Mouse (Mus musculus): ENCODE results near the gene Nat14.

Gene Nat14

DNA sequence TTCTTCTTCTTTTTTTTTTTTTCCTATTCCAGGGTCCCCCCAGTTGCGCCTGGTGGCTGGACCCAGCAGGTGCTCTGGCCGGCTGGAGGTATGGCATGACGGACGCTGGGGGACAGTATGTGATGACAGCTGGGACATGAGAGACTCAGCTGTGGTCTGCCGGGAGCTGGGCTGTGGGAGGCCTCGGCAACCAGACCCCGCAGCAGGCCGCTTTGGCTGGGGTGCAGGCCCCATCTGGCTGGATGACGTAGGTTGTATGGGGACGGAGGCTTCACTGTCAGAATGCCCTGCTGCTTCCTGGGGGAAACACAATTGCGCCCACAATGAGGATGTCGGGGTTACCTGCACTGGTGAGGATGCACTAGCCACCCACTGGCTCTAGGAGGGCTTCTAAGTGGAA lies 11.3 kb downstream of the Nat14 start:
- no peaks in the 10 kb centered on the region for H3K9me3 ChIP-seq (ENCODE audit: low read length)
- TF ChIP-seq CTCF (conservative IDR thresholded peaks at IDR 0.05; ENCODE audit: low read length): no peak
- TF ChIP-seq POU5F1 (IDR thresholded peaks at IDR 0.05; ENCODE audit: borderline replicate concordance, low read length): no peak
- TF ChIP-seq NANOG (IDR thresholded peaks at IDR 0.05; ENCODE audit: borderline replicate concordance, low read length): no peak
- no peak overlapping the region for H3K4me3 ChIP-seq (replicated peaks; ENCODE audit: low read length)
- no peaks in the 10 kb centered on the region for H3K36me3 ChIP-seq (ENCODE audit: insufficient read depth, low read length)
- peaks cover 6% of the 10 kb centered on the region for H3K27me3 ChIP-seq (ENCODE audit: insufficient read depth, low read length)
- H3K4me1 ChIP-seq (replicated peaks; ENCODE audit: low read depth, low read length): peaks cover 11% of the 10 kb centered on the region; the same call in 1 of the 2 replicates

DNA sequence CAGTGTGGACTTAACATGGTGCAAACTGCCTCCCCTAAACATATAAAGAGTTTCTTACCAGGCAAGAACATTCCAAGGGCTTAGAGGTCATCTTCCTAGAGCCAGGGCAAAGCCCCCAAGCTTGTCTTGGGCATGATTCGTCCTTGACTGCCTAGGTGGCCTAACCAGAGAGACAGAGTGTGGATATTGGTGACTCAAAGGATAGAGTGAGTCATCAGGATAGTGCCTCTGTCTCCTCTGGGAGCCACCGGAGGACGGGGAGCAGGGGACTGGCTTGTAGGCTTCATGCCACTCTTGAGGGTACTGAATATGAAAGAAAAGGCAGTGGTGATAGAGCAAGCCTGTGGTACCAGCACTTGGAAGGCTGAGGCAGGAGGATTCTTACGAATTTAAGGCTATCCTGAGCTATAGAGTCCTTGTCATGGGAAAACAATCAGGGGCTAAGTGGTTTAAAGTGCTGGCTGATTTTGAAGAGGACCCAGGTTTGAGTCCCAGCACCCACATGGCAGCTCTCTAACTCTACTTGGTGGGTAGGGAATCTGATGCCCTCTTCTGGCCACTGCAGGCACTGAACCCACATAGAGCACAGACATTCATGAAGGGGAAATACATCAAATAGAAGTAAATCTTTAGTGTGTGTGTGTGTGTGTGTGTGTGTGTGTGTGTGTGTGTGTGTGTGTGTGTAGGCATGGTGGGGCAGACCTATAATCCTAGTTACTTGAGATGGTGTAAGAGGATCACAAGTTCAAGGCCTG lies 12.5 kb downstream of the Nat14 start:
- Histone ChIP-seq H3K27me3 (ENCODE audit: insufficient read depth, low read length) (no peaks in the 10 kb centered on the region), H3K4me3 (replicated peaks; ENCODE audit: low read length) (no peak overlapping the region), H3K9me3 (ENCODE audit: low read length) (no peaks in the 10 kb centered on the region), H3K4me1 (replicated peaks; ENCODE audit: low read depth, low read length) (peaks cover 14% of the 10 kb centered on the region; the same call in 1 of the 2 replicates), H3K36me3 (ENCODE audit: insufficient read depth, low read length) (no peaks in the 10 kb centered on the region)
- TF ChIP-seq POU5F1 (IDR thresholded peaks at IDR 0.05; ENCODE audit: borderline replicate concordance, low read length) (no peak), CTCF (conservative IDR thresholded peaks at IDR 0.05; ENCODE audit: low read length) (peak; percentile 58), NANOG (IDR thresholded peaks at IDR 0.05; ENCODE audit: borderline replicate concordance, low read length) (no peak)

DNA sequence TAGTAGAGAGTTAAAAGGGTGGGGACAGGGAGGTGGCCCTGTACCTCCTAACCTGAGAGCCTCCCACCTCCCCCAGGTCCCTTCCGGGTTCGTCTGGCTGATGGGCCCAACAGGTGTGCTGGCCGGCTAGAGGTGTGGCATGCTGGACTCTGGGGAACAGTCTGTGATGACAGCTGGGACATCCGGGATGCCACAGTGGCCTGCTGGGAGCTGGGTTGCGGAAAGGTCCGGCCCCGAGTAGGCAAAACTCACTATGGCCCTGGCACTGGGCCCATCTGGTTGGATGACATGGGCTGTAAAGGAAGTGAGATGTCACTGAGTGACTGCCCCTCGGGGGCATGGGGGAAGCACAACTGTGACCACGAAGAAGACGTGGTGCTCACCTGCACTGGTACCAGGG lies 15.0 kb downstream of the Nat14 start:
- TF ChIP-seq CTCF (conservative IDR thresholded peaks at IDR 0.05; ENCODE audit: low read length) (no peak), NANOG (IDR thresholded peaks at IDR 0.05; ENCODE audit: borderline replicate concordance, low read length) (no peak), POU5F1 (IDR thresholded peaks at IDR 0.05; ENCODE audit: borderline replicate concordance, low read length) (no peak)
- Histone ChIP-seq H3K9me3 (ENCODE audit: low read length) (no peaks in the 10 kb centered on the region), H3K27me3 (ENCODE audit: insufficient read depth, low read length) (0 out of 2 replicates have a peak, but pooled peaks cover 2% of the 10 kb centered on the region), H3K4me3 (replicated peaks; ENCODE audit: low read length) (no peak overlapping the region), H3K4me1 (replicated peaks; ENCODE audit: low read depth, low read length) (peaks cover 14% of the 10 kb centered on the region; the same call in 1 of the 2 replicates), H3K36me3 (ENCODE audit: insufficient read depth, low read length) (no peaks in the 10 kb centered on the region)

DNA sequence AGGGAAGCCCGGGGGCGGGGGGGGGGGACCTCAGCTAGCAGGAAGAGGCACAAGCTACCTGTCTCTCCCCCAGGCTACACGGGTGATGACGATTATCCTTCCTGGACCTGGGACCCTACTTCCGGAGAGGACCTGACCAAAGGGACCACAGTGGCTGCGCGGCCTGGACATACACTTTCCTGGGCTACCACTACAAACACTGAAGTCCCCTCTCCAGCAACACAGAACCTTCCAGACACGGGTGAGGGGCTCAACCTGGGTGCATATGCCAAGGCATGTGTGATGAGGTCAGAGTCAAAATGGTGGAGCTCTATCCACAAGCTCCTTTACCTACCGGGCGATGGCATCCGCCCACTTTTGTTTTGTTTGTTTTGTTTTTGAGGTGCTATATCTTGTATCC lies 15.6 kb downstream of the Nat14 start:
- Histone ChIP-seq H3K9me3 (ENCODE audit: low read length) (no peaks in the 10 kb centered on the region), H3K4me3 (replicated peaks; ENCODE audit: low read length) (no peak overlapping the region), H3K4me1 (replicated peaks; ENCODE audit: low read depth, low read length) (peaks cover 14% of the 10 kb centered on the region; the same call in 1 of the 2 replicates), H3K36me3 (ENCODE audit: insufficient read depth, low read length) (no peaks in the 10 kb centered on the region), H3K27me3 (ENCODE audit: insufficient read depth, low read length) (0 out of 2 replicates have a peak, but pooled peaks cover 3% of the 10 kb centered on the region)
- TF ChIP-seq POU5F1 (IDR thresholded peaks at IDR 0.05; ENCODE audit: borderline replicate concordance, low read length) (no peak), CTCF (conservative IDR thresholded peaks at IDR 0.05; ENCODE audit: low read length) (no peak), NANOG (IDR thresholded peaks at IDR 0.05; ENCODE audit: borderline replicate concordance, low read length) (no peak)

DNA sequence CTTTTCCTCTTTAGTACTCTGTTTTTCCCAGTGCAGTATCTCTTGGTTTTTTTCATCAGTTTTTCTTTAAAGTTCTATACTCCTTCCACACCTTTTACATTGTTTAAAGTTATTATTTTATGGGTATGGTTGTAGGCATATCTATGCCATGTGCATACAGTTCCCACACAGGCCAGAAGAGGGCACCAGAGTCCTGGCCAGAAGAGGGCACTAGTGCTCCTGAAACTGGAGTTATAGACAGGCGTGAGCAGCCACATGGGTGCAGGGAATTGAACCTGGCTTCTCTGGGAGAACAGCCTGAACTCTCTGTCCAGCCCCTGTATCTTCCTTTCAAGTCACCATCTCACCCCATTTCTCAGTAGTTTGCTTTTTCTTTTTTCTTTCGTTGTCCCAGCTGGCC lies 16.6 kb downstream of the Nat14 start:
- Histone ChIP-seq H3K4me1 (replicated peaks; ENCODE audit: low read depth, low read length) (peaks cover 16% of the 10 kb centered on the region), H3K36me3 (ENCODE audit: insufficient read depth, low read length) (no peaks in the 10 kb centered on the region), H3K4me3 (replicated peaks; ENCODE audit: low read length) (no peak overlapping the region), H3K9me3 (ENCODE audit: low read length) (no peaks in the 10 kb centered on the region), H3K27me3 (ENCODE audit: insufficient read depth, low read length) (0 out of 2 replicates have a peak, but pooled peaks cover 3% of the 10 kb centered on the region)
- TF ChIP-seq POU5F1 (IDR thresholded peaks at IDR 0.05; ENCODE audit: borderline replicate concordance, low read length) (no peak), NANOG (IDR thresholded peaks at IDR 0.05; ENCODE audit: borderline replicate concordance, low read length) (no peak), CTCF (conservative IDR thresholded peaks at IDR 0.05; ENCODE audit: low read length) (peak; percentile 99)

DNA sequence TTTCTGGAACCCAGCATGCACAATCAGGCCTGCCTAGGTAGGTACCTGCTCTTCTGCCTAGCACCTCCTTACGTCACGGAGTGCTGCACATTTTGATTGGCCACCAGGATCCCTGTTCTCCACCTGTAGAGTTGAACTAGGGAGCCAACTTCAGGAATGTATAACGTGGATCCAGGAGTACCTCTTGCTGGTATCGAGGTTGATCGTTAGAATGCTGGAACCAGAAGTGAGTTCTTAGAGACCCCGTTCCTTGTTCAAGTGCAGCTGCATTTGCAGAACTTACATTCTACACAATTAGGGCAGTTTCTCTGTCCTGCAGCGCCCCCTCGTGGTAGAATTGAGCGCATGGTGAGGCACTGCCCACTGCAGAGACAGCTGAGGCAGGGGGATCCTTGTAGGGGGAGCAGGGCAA lies 18.2 kb downstream of the Nat14 start:
- peak; percentile 87 for TF ChIP-seq CTCF (conservative IDR thresholded peaks at IDR 0.05; ENCODE audit: low read length)
- TF ChIP-seq POU5F1 (IDR thresholded peaks at IDR 0.05; ENCODE audit: borderline replicate concordance, low read length): no peak
- TF ChIP-seq NANOG (IDR thresholded peaks at IDR 0.05; ENCODE audit: borderline replicate concordance, low read length): no peak
- Histone ChIP-seq H3K4me3 (replicated peaks; ENCODE audit: low read length) (no peak overlapping the region), H3K9me3 (ENCODE audit: low read length) (no peaks in the 10 kb centered on the region), H3K36me3 (ENCODE audit: insufficient read depth, low read length) (no peaks in the 10 kb centered on the region), H3K4me1 (replicated peaks; ENCODE audit: low read depth, low read length) (peaks cover 19% of the 10 kb centered on the region), H3K27me3 (ENCODE audit: insufficient read depth, low read length) (0 out of 2 replicates have a peak, but pooled peaks cover 9% of the 10 kb centered on the region)

DNA sequence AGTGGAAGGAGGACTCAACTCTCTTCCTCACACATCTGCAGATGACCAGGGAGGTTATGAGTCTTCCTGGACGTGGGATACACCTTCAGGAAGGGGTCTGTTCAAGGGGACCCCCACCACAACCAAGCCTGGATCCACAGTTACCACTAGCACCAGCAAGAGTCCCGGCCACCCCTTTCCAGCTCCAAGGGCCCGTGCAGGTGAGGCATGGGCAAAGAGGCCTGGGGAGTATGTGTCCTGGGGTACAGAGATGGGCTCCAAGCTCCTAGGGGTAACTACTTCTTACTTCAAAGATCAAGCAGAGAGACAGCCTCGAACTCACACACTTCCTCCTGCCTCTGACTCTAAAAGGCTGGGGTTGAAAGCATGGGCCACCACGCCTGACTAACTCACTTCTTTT lies 20.8 kb downstream of the Nat14 start:
- H3K4me1 ChIP-seq (replicated peaks; ENCODE audit: low read depth, low read length): peaks cover 15% of the 10 kb centered on the region
- H3K36me3 ChIP-seq (ENCODE audit: insufficient read depth, low read length): no peaks in the 10 kb centered on the region
- H3K4me3 ChIP-seq (replicated peaks; ENCODE audit: low read length): no peak overlapping the region
- peaks cover 9% of the 10 kb centered on the region; the same call in 1 of the 2 replicates for H3K27me3 ChIP-seq (ENCODE audit: insufficient read depth, low read length)
- H3K9me3 ChIP-seq (ENCODE audit: low read length): no peaks in the 10 kb centered on the region
- TF ChIP-seq CTCF (conservative IDR thresholded peaks at IDR 0.05; ENCODE audit: low read length) (no peak), POU5F1 (IDR thresholded peaks at IDR 0.05; ENCODE audit: borderline replicate concordance, low read length) (no peak), NANOG (IDR thresholded peaks at IDR 0.05; ENCODE audit: borderline replicate concordance, low read length) (no peak)

DNA sequence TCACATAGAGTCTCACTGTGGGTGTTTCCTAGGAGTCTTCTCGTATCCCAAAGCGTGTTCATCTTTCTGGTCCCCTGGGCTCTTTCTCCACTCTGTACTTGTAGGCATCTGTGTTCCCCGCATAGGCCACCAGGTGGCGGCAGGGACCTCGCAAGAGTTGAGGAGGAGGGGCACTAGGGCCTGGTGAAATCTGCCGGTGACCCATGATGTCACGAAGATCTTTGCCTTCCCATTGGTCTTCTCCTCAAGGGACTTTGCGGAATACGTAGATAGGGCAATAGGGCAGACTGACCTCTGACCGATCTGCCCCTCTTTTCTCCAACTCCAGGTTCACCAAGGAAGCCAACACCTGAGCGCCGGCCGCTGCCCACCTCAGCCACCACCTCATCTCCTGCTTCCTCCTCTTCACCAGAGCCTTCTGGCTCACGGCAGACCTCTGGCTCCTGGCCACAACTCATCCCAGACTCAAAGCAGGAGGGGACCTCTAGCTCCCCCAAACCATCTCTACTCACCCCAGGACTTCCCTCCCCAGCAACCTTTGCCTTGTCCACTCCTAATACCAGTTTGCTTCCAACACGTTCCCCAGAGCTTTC lies 21.5 kb downstream of the Nat14 start:
- Histone ChIP-seq H3K9me3 (ENCODE audit: low read length) (no peaks in the 10 kb centered on the region), H3K27me3 (ENCODE audit: insufficient read depth, low read length) (peaks cover 9% of the 10 kb centered on the region; the same call in 1 of the 2 replicates), H3K4me1 (replicated peaks; ENCODE audit: low read depth, low read length) (peaks cover 15% of the 10 kb centered on the region), H3K36me3 (ENCODE audit: insufficient read depth, low read length) (no peaks in the 10 kb centered on the region), H3K4me3 (replicated peaks; ENCODE audit: low read length) (peak overlapping the region; percentile 64)
- TF ChIP-seq CTCF (conservative IDR thresholded peaks at IDR 0.05; ENCODE audit: low read length): peak; percentile 92
- TF ChIP-seq POU5F1 (IDR thresholded peaks at IDR 0.05; ENCODE audit: borderline replicate concordance, low read length): no peak

Data from E14TG2a.4 (cell line).